23 mouse cellular contexts compared by ENCODE assay signal in the genomic region with DNA sequence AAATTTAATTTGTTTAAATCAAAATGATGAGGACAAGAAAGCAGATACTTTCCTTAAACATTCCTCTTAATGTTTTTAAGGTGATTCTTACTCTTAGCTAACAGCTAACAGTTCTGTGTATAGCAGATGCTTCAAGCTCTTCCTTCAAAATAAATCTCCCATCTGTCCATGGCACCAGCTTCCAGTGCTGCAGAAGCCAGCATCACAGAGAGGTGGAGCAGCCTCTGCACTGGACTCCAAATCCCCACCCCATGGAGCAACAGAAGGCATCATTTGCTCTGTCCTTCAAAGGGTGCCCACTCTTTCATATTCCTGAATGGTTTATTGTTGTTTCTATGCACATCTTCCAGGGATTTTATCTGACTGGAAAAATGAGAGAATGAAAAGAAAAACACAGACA.
DNase-seq lines count a peak whose midpoint lies in the region; ATAC-seq lines count a peak whose summit lies in the region.
"Had no signal": no experiment of that assay in that cellular context is flagged by ENCODE, and none has a peak within 500 bp of the region (broad histone marks: within the 10 kb centered on the region; RNA-seq: fewer than 3 reads in every experiment).

No protein-coding gene starts in this region.

- intact Hi-C loops in left cerebral cortex, postnatal 10 days (cut with DNase I), result no loop called here
- intact Hi-C loops in left cerebral cortex, postnatal 4 days (cut with DNase I), result no loop called here

- ATAC-seq in CD4-positive, CD25-positive, alpha-beta regulatory T cell, adult 4 months, result no peak
- ATAC-seq: forebrain, embryonic 13.5 days; intestine, postnatal 0 days; lung, postnatal 0 days; Patski had no signal

- peak; percentile 12 to 18 for DNase-seq in cerebellum, postnatal 14 days
- no peak for DNase-seq in cerebellum, adult 9-11 months
- DNase-seq in left cerebral cortex, adult 11 months (ENCODE audit: low spot score), result peak; percentile 0
- no peak for DNase-seq in left cerebral cortex, postnatal 10 days (ENCODE audit: extremely low spot score in 1 of 2, low spot score in 2 of 2)
- peak; percentile 25 to 28 for DNase-seq in right cerebral cortex, postnatal 10 days (ENCODE audit: low spot score in 2 of 2)
- DNase-seq in right cerebral cortex, postnatal 4 days, result no peak
- peak; percentile 4 for DNase-seq in left cerebral cortex, postnatal 4 days
- DNase-seq: adrenal gland, postnatal 10 days; cerebellum, adult 18-20 months; cerebellum, postnatal 36 days; heart, postnatal 10 days; kidney, postnatal 25 days; liver, embryonic 13.5 days; lung, adult 18-20 months; lung, postnatal 4 days; spleen, adult 18-20 months; thymus, adult 2 months; thymus, postnatal 36 days had no signal

Comparison
In these comparisons a context has a peak if more than half of its experiments do, and no peak if none do; other contexts are left out.
1. DNase-seq: peak in cerebellum, postnatal 14 days (2 of 2), left cerebral cortex, adult 11 months (single experiment), right cerebral cortex, postnatal 10 days (2 of 2) and left cerebral cortex, postnatal 4 days (single experiment); none in cerebellum, adult 9-11 months (single experiment), left cerebral cortex, postnatal 10 days (0 of 2) and right cerebral cortex, postnatal 4 days (single experiment).